Mouse (Mus musculus): Measurements from ENCODE around the gene Sema5b.

DNA sequence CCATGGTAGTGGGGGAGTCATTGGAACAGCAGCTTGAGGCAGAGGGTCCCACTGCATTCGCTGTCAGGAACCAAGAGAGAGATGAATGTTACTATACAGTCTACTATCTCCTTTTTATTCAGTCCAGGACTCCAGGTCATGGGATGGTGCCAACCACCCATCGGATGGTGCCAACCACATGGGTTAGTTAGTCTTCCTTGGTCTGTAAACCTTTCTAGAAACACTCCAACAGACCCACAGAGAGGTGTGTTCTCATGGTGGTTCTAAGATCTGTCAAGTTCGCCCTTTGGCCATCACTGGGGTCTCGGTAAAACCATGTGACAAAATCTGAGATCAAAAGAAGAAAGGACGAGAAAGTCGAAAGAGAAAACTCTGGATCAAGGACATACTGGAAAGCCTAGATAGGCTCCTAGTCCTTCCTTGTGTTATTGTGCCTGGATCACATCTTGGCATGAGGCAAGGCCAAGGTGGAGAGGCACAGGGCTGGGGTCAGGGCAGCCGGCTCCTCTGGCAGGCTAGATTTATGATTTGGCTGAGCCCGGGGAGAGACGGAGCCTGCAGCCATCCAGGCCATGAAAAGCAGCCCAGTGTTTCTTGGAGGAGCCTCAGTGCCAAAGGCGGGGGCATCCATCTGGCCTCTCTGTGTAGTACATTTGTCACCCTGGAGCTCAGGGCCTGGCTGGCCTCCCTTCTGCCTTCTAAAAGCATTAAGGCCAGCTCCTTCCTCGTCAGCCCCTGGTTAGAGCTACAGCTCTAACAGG is 36.4 kb downstream of the Sema5b start:
- TF ChIP-seq MAFK (IDR thresholded peaks at IDR 0.05; ENCODE audit: insufficient read depth, low read depth, low read length) (no peak), ZNF384 (IDR thresholded peaks at IDR 0.05; ENCODE audit: low read depth, low read length) (no peak)

All from ES-E14 (cell line).